Mouse (Mus musculus): ENCODE measurements around the gene 4930432K21Rik.

The 4930432K21Rik gene

DNA sequence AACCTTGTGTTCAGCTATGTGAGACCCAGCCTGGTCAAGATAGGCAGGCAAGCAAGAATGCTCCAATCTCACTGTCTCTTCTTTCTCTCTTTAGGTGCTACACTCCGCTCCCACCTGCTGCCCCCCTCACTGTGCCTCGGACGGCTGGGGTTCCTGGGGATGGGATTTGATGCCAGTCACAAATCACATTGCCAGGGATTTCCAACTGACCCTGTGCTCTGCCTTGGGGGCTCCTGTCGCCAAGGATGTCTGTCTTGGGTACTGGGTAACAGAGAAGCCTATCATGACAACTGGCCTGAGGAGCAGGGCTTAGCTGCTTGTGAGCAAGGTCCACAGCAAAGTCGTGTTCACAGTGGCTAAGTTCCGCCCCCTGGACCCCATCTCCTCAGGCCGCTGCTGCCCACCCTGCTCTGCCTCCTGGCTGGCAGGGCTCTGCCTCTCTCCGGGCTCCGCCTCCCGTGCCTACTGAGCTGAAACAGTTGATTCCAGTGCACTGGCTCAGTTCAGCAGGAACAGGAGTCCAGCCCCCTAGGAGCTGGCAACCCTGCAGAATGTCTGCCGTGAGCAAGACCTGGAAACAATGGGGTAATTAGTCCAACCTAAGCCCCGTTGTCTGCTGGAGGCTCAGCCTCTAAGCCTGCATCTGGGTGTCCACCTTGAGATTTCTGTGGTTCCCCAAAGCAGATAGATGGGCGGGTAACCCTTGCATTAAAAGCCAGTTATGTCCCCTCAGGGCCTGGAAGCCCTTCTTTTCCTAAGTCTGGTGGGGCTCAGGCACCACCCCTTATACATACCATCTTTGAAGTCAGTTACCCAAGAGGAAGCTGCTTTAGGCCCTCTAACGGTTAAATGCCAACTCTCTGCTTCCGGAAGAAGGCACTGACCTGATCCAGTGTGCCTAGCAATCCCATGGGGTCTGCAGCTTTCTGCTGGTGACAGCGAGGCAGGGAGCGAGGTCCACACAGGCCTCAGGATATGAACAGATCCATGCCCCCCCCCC lies 60.9 kb downstream of the 4930432K21Rik start:
- DNase-seq (ENCODE audit: low spot score in 2 of 2) = no peak

DNA sequence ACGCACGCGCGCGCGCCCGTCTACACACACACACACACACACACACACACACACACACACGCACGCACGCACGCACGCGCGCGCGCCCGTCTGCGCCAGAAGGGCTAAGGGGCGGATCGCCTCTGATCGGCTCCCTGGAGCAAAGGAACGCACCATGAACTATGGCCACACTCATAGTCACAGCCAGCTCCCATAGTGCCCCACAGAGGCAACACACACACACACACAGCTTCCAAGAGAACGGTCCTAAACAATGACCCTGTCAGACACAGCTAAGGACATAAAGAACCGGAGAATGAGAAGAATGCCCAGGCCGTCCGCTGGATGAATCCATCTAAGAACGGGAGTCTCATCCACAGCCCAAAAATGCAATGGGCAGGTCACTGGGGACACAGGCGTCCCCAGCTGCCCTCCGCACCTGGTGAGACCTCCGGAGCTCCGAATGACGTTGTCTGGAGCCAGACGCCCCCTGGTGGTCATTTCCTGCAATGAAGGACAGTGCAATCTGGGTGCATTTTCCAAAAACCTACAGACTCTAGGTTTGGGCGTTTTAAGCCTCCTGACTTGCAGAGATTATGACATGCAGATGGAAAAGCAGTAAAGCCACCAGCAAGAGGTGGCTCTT lies 62.5 kb downstream of the 4930432K21Rik start:
- DNase-seq (ENCODE audit: low spot score in 2 of 2) = peak; percentile 66 to 85

DNA sequence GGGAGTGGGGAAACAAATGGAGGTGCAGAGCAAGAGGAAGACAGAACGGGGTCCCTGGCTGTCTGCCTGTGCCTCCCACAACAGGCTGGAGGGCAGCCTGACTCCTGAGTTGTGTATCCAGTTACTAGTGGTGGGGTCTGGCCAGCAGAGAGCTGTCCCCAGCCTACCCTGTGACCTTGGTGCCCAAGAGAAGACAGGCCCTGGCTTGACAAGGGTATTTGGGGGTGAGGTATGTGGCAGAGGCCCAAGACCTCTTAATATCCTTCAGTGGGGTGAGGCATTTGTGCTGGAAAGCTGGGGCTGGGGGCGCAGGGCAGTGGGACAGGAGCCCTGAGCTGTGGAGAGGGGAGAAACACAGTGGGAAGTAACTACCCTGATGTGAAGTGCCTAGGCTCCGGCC lies 63.4 kb downstream of the 4930432K21Rik start:
- peak; percentile 40 to 62 for DNase-seq (ENCODE audit: low spot score in 2 of 2)

DNA sequence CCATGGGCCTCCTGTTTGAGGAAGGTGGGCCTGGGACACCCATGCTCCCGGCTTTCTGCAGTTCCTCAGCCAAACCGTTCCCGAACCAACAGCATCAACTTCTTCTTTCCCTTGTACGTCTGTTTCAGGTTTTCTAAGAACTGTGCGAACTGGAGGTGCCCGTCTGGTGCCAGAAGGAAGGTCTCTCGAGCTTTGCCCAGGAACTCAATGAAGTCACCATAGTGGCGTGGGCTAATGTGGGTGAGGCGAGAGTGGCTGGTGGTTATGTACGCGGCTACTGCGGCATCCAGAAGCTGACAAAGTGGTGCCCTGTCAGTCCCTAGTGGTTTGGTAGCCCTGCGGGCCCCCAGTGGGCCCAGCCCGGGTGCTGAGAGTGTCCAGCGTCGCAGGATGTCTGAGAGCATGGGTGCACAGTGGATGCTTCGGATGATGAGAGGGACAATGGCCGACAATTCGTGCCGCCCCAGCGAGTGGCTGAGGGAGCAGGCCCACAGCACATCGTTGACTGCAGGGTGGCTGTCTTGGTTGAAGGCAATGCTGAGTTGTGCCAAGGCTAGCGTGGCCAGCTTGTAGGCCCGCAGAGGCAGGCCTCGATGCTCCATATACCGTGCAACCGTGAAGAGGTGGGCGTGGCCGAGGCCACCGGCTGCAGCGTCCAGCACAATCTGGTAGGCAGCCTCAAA lies 64.2 kb downstream of the 4930432K21Rik start:
- DNase-seq (ENCODE audit: low spot score in 2 of 2) = peak in 1 of 2 experiments; percentile 7

DNA sequence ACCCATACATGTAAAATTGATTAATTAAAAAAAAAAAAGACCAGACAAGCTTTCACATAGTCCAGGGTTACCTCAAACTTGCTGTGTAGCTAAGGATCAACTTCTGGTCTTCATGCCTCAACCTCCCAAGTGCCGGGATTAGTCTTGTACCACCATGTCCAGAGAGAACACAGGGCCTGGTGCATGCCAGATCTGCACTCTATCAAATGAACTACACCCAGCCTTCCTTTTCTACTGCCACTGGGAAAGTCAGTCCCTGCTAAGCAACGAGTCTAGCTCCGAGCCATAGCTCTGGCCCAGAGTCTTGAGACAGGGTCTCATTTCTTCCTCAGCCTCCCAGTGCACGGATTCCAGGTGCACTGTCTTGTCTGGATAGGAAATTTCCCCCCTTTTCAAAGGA lies 65.5 kb downstream of the 4930432K21Rik start:
- DNase-seq (ENCODE audit: low spot score in 2 of 2) = no peak

DNA sequence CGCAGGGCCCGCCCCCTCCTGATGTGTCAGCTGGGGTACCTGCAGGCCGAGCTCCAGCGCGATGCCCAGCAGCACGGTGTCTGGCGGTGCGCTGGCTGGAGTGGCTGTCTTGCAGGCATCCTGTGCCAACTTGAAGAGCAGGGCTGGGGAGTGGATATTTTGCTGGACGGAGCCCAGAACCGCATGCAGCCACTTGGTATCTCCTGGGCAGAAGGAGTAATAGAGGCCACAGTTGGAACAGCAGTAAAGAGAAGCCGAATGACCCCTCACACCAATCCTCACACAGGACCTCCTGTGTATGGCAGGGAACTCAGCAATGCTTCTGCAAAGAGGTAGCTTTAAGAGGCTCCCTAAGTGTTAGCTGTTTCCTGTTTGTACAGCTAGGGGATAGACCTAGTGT lies 69.4 kb downstream of the 4930432K21Rik start:
- DNase-seq (ENCODE audit: low spot score in 2 of 2) = no peak

DNA sequence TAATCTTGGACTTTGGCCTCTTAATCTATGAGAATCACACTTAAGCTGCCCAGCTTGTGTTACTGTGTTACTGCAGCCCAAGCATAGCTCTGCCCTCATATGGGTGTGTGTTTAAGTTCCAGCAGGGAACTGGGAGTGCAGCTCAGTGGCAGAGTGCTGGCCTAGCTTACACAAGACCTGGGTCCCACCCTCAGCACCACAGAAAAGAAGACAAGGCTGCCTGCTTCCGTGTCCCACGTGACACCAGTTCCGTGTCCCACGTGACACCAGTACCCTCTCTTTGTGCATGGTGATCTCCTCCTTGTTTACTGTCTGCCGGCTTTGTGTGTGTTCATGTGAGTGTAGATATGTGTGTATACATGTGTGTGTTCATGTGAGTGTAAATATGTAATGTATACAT lies 70.3 kb downstream of the 4930432K21Rik start:
- DNase-seq (ENCODE audit: low spot score in 2 of 2) = no peak

DNA sequence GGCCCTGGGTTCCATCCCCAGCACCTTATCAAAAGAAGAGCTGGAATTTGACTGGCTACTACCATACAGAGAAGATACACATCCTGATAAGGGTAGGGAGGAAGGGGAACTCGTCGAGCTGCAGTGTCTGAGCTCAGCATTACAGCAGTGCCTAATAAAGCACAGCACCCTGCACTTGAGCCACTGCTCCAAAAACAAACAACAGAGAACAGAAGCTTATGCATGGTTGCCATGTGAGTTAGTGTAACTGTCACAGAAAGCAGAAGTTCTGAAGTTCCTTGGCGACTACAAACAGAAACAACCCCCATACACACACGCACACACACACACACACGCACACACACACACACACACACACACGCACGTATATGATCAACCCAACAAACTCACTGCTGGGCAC lies 72.3 kb downstream of the 4930432K21Rik start:
- peak in 1 of 2 experiments; percentile 40 for DNase-seq (ENCODE audit: low spot score in 2 of 2)
